Mouse (Mus musculus): ENCODE measurements around the gene Tmub1. TPM values are rescaled to one million over a fixed set of nuclear protein-coding genes. Genes with fewer than 3 reads are reported as not detected.
"Not testable (repeated sequence)": the region's sequence is repeated elsewhere in the genome, so short reads cannot be mapped to it uniquely, and the experiment has no call there.

Tmub1 gene
- polyA plus RNA-seq, 1 experiment, result 2.8 TPM

DNA sequence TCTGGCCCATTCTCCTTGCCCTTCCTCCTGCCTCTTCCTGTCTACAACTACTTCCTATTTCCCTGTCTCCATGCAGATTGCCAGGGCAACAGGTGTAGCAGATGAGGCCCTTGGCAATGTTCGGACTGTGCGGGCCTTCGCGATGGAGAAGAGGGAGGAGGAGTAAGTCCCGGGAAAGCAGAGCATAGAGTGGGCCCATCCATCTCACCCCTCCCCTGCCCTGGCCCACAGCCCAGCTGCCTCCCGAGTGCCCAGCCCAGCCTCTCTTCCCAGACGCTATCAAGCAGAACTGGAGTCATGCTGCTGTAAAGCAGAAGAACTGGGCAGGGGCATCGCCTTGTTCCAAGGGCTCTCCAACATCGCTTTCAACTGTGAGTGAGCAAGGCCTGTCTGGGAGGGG, 45.7 kb downstream of the Tmub1 start:
- H3K36me3 ChIP-seq (ENCODE audit: control insufficient read depth), result peaks cover 67% of the 10 kb centered on the region
- no peak for TF ChIP-seq GATA1 (IDR thresholded peaks at IDR 0.05; ENCODE audit: low read length)
- H3K4me1 ChIP-seq (ENCODE audit: control insufficient read depth), result peaks cover 21% of the 10 kb centered on the region
- H3K9me3 ChIP-seq (ENCODE audit: control insufficient read depth, low read length), result no peaks in the 10 kb centered on the region
- H3K4me3 ChIP-seq (replicated peaks), result no peak overlapping the region
- H3K27me3 ChIP-seq (ENCODE audit: control insufficient read depth), result no peaks in the 10 kb centered on the region

DNA sequence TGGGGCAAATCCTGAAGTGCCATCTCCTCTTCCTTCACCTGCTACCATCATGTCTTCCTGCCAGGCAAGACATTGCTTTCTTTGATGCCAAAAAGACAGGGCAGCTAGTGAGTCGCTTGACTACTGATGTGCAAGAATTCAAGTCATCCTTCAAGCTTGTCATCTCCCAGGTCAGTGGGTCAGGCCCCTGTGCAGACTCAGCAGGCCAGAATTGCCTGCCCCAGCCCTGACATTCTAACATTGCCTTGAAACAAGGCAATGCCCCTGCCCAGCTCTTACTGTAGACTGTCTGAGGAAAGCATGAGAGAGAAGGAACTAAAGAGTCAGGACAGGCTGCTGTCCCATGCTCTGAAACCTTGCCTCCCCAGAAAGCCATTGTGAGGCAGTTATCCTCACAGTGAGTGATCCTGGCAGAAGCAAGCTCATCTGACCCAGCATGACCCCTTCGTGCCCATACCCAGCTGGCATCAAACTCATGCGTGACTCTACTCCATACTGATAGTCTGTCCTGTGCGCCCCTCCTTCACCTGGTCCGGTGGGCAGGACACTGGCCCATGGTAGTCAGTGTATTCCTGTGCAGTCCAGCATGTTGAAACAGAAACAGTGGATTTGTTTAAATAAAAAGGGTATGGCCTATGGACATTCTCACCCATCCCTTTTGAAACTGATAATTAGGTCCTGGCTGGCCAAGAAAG, 46.6 kb downstream of the Tmub1 start:
- Histone ChIP-seq H3K36me3 (ENCODE audit: control insufficient read depth) (peaks cover 58% of the 10 kb centered on the region), H3K4me1 (ENCODE audit: control insufficient read depth) (peaks cover 22% of the 10 kb centered on the region), H3K4me3 (replicated peaks) (no peak overlapping the region), H3K27me3 (ENCODE audit: control insufficient read depth) (no peaks in the 10 kb centered on the region), H3K9me3 (ENCODE audit: control insufficient read depth, low read length) (no peaks in the 10 kb centered on the region)
- no peak for TF ChIP-seq TAL1 (IDR thresholded peaks at IDR 0.05; ENCODE audit: low read length)
- no peak for TF ChIP-seq GATA1 (IDR thresholded peaks at IDR 0.05; ENCODE audit: low read length)

DNA sequence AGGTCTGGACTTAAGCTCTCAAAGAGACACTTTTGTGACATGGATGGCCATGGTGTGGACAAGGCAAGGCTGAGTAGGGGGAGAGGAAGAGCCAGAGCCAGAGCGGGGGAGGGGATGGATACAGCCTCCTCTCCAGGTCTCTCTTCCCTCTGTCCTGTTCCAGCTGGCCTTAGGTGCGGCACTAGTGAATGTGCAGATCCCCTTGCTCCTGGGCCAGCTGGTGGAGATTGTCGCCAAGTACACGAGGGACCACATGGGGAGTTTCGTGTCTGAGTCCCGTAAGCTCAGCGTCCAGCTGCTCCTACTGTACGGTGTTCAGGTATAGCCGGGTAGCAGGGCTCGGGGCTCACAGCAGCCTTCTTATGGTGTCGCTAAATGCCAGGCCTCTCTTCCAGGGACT, 47.3 kb downstream of the Tmub1 start:
- peaks cover 18% of the 10 kb centered on the region for H3K4me1 ChIP-seq (ENCODE audit: control insufficient read depth)
- TF ChIP-seq GATA1 (IDR thresholded peaks at IDR 0.05; ENCODE audit: low read length) (no peak), TAL1 (IDR thresholded peaks at IDR 0.05; ENCODE audit: low read length) (no peak)
- H3K36me3 ChIP-seq (ENCODE audit: control insufficient read depth), result peaks cover 51% of the 10 kb centered on the region

DNA sequence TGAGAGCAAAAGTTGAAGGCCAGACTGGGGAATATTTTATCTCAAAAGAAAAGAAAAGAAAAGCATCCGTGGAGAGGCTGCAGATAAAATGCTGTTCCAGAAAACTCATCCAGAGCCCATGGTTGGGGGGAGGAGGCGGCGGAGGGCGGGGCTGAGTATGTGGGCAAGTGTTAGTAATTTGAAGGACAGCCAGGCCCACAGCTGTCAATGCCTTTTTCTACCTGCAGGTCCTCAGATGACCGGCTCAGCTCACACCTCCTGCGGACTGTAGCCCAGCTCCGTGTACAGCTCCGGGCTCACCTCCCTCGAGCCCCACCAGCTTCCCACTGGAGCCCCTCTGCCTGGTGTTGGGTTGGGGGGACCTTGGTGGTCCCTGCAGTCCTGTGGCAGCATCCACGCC, 48.0 kb downstream of the Tmub1 start:
- Histone ChIP-seq H3K4me1 (ENCODE audit: control insufficient read depth) (peaks cover 19% of the 10 kb centered on the region), H3K4me3 (replicated peaks) (no peak overlapping the region), H3K36me3 (ENCODE audit: control insufficient read depth) (peaks cover 48% of the 10 kb centered on the region), H3K27me3 (ENCODE audit: control insufficient read depth) (no peaks in the 10 kb centered on the region), H3K9me3 (ENCODE audit: control insufficient read depth, low read length) (no peaks in the 10 kb centered on the region)
- TF ChIP-seq GATA1 (IDR thresholded peaks at IDR 0.05; ENCODE audit: low read length) (no peak), TAL1 (IDR thresholded peaks at IDR 0.05; ENCODE audit: low read length) (no peak)

More for the DNA sequence above, 47.3 kb downstream of the Tmub1 start:
- Histone ChIP-seq H3K4me3 (replicated peaks) (no peak overlapping the region), H3K27me3 (ENCODE audit: control insufficient read depth) (no peaks in the 10 kb centered on the region), H3K9me3 (ENCODE audit: control insufficient read depth, low read length) (no peaks in the 10 kb centered on the region)

DNA sequence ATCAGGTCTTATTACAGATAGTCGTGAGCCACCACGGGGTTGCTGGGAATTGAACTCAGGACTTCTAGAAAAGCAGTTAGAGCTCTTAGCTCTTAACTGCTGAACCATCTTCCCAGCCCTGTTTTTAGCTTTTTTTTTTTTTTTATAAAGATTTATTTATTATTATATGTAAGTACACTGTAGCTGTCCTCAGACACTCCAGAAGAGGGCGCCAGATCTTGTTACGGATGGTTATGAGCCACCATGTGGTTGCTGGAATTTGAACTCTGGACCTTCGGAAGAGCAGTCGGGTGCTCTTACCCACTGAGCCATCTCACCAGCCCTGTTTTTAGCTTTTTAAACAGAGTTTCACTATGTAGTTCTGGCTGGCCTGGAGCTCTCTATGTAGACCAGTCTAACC, 51.4 kb downstream of the Tmub1 start:
- H3K4me3 ChIP-seq (replicated peaks); H3K9me3 ChIP-seq (ENCODE audit: control insufficient read depth, low read length); H3K27me3 ChIP-seq (ENCODE audit: control insufficient read depth): not testable (repeated sequence)
- Histone ChIP-seq H3K4me1 (ENCODE audit: control insufficient read depth) (peaks cover 29% of the 10 kb centered on the region), H3K36me3 (ENCODE audit: control insufficient read depth) (peaks cover 15% of the 10 kb centered on the region)

Other genes starting within 250 kb of the Tmub1 start
- 0.08 TPM in 1 of 2 replicates, not detected in the other for gene Kcnh2, start 96.2 kb downstream of the Tmub1 start, polyA plus RNA-seq (2012)
- gene Nos3, start 83.0 kb downstream of the Tmub1 start, polyA plus RNA-seq (2012), result 0.02 and 0.03 TPM in 2 replicates
- 0.02 and 0.05 TPM in 2 replicates for gene Atg9b, start 55.7 kb downstream of the Tmub1 start, polyA plus RNA-seq (2012)
- gene Abcb8, start 54.2 kb downstream of the Tmub1 start, polyA plus RNA-seq (2012), result 1.7 and 2.2 TPM in 2 replicates
- gene Asic3, start 34.5 kb downstream of the Tmub1 start, polyA plus RNA-seq (2012), result not detected in 2 replicates
- 0.40 and 0.67 TPM in 2 replicates for gene Cdk5, start 24.3 kb downstream of the Tmub1 start, polyA plus RNA-seq (2012)
- 1.1 and 2.5 TPM in 2 replicates for gene Slc4a2, start 24.0 kb downstream of the Tmub1 start, polyA plus RNA-seq (2012)
- 33.0 and 33.8 TPM in 2 replicates for gene Fastk, start 2.6 kb downstream of the Tmub1 start, polyA plus RNA-seq (2012)
- gene Agap3, start 4.3 kb upstream of the Tmub1 start, polyA plus RNA-seq (2012), result 17.2 and 18.9 TPM in 2 replicates
- gene Gbx1, start 79.3 kb upstream of the Tmub1 start, polyA plus RNA-seq (2012), result not detected in 2 replicates
- gene Asb10, start 93.1 kb upstream of the Tmub1 start, polyA plus RNA-seq (2012), result not detected in 2 replicates
- not detected in 2 replicates for gene 4931409K22Rik, start 109.0 kb upstream of the Tmub1 start, polyA plus RNA-seq (2012)
- gene Abcf2, start 129.6 kb upstream of the Tmub1 start, polyA plus RNA-seq (2012), result 4.3 and 5.3 TPM in 2 replicates
- 0.75 and 0.89 TPM in 2 replicates for gene Chpf2, start 138.9 kb upstream of the Tmub1 start, polyA plus RNA-seq (2012)
- gene Smarcd3, start 176.6 kb upstream of the Tmub1 start, polyA plus RNA-seq (2012), result not detected in 2 replicates
- 1.1 and 2.2 TPM in 2 replicates for gene Nub1, start 237.7 kb upstream of the Tmub1 start, polyA plus RNA-seq (2012)